Mouse (Mus musculus) E14TG2a.4 (cell line): Measurements from ENCODE around the gene Manbal.

Experiments
- CTCF ChIP-seq: conservative IDR thresholded peaks from 2 replicates; pipeline ENCODE4 v1.5.1; 2014; ENCODE audit warnings: low read length
- NANOG ChIP-seq: IDR thresholded peaks from 2 replicates; pipeline ENCODE4 v1.6.1; 2014; ENCODE audit warnings: borderline replicate concordance, low read length, mixed read lengths
- POU5F1 ChIP-seq: IDR thresholded peaks from 2 replicates; pipeline ENCODE4 v1.6.1; 2014; ENCODE audit warnings: low read length, borderline replicate concordance

- TF ChIP-seq CTCF, result no peak
- TF ChIP-seq NANOG, result no peak
- TF ChIP-seq POU5F1, result no peak
These were observed 56.3 kb downstream of the Manbal start for GRCm38 (mm10) chr2:157423706-157424125.
